Mouse (Mus musculus) embryo, embryonic 11.5 days (tissue): ENCODE results near the gene Gpr176.

Experiments
- DNase-seq: peaks from one replicate; pipeline ENCODE4 v3.0.0-alpha.2; 2012; ENCODE audit warnings: low read depth, low spot score

The Gpr176 gene

GRCm38 (mm10) chr2:118372901-118373571 is at the start of gene Gpr176:
TSS of gene Gpr176 (minus strand) at chr2:118373419.
- no peak for DNase-seq

- DNase-seq, result no peak
Measured at GRCm38 (mm10) chr2:118422385-118422784, 49.2 kb upstream of the Gpr176 start.

- no peak for DNase-seq
Measured at GRCm38 (mm10) chr2:118421951-118422350, 48.7 kb upstream of the Gpr176 start.

GRCm38 (mm10) chr2:118418076-118418475 is 44.9 kb upstream of the Gpr176 start:
- DNase-seq, result no peak

- no peak for DNase-seq
Measured at GRCm38 (mm10) chr2:118415601-118416355, 42.6 kb upstream of the Gpr176 start.

- DNase-seq, result no peak
Measured at GRCm38 (mm10) chr2:118412821-118413220, 39.6 kb upstream of the Gpr176 start.

GRCm38 (mm10) chr2:118408336-118408895 is 35.2 kb upstream of the Gpr176 start:
- DNase-seq, result no peak

- no peak for DNase-seq
Measured at GRCm38 (mm10) chr2:118406811-118407210, 33.6 kb upstream of the Gpr176 start.

GRCm38 (mm10) chr2:118405568-118405967 is 32.3 kb upstream of the Gpr176 start:
- no peak for DNase-seq

GRCm38 (mm10) chr2:118404336-118404735 is 31.1 kb upstream of the Gpr176 start:
- DNase-seq, result no peak

- no peak for DNase-seq
Measured at GRCm38 (mm10) chr2:118401834-118402727, 28.9 kb upstream of the Gpr176 start.

GRCm38 (mm10) chr2:118399751-118400150 is 26.5 kb upstream of the Gpr176 start:
- no peak for DNase-seq

GRCm38 (mm10) chr2:118391201-118391600 is 18.0 kb upstream of the Gpr176 start:
- DNase-seq, result no peak

GRCm38 (mm10) chr2:118390072-118390471 is 16.9 kb upstream of the Gpr176 start:
- no peak for DNase-seq

GRCm38 (mm10) chr2:118389569-118389968 is 16.4 kb upstream of the Gpr176 start:
- DNase-seq, result no peak

GRCm38 (mm10) chr2:118388341-118389335 is 15.4 kb upstream of the Gpr176 start, which contains the start of gene Eif2ak4:
TSS of gene Eif2ak4 (plus strand) at chr2:118388618.
- DNase-seq, result peak; percentile 99

GRCm38 (mm10) chr2:118383387-118383786 is 10.2 kb upstream of the Gpr176 start:
- no peak for DNase-seq

GRCm38 (mm10) chr2:118379756-118380155 is 6.5 kb upstream of the Gpr176 start:
- DNase-seq, result no peak

GRCm38 (mm10) chr2:118375931-118376330 is 2.7 kb upstream of the Gpr176 start:
- DNase-seq, result no peak

- no peak for DNase-seq
Measured at GRCm38 (mm10) chr2:118375522-118375921, 2.3 kb upstream of the Gpr176 start.
